In genomic region chr10:80680260-80680696, GRCm38 (mm10) we compare ENCODE assay signal across 10 mouse cellular contexts. TPM values are rescaled to one million over a fixed set of nuclear protein-coding genes. Genes with fewer than 3 reads are reported as not detected.
DNase-seq lines count a peak whose midpoint lies in the region; ATAC-seq and TF ChIP-seq lines count a peak whose summit lies in the region.
"Had no signal": no experiment of that assay in that cellular context is flagged by ENCODE, and none has a peak within 500 bp of the region (broad histone marks: within the 10 kb centered on the region; RNA-seq: fewer than 3 reads in every experiment).

No protein-coding gene starts in this region.

- intact Hi-C loops in gastrocnemius, adult 2 months (cut with DNase I), result loop anchor here (2.0 kb wide), 1 partner anchor 21 kb away; the partner anchor contains the start of gene Mob3a
- intact Hi-C loops in gastrocnemius, postnatal 36 days (cut with DNase I), result no loop called here

- no peak for ATAC-seq in kidney, embryonic 15.5 days (replicated peaks; ENCODE audit: low FRiP score)
- no peak for ATAC-seq in liver, embryonic 16.5 days (ENCODE audit: low read depth)

- no peak for DNase-seq in gastrocnemius, adult 2 months
- no peak for DNase-seq in gastrocnemius, postnatal 36 days
- no peak for DNase-seq in kidney, postnatal 10 days
- no peak for DNase-seq in right cerebral cortex, adult 18-20 months
- DNase-seq in neural tube, embryonic 10.5 days (ENCODE audit: extremely low spot score, low spot score), result no peak
- DNase-seq: cerebellum, adult 8-10 months had no signal

- 64% methylated on average over 2 of the region's 2 CpGs for WGBS in kidney, embryonic 15.5 days
- 59% methylated on average over 2 of the region's 2 CpGs for WGBS in liver, embryonic 16.5 days (ENCODE audit: insufficient replicate concordance)

- 0 out of 2 replicates have a peak overlapping the region, but pooled peaks have one; percentile 15 for H3K9ac ChIP-seq in kidney, embryonic 15.5 days
- H3K9ac ChIP-seq in liver, embryonic 16.5 days (ENCODE audit: low read depth, low read length), result peak overlapping the region; percentile 17; the same call in 1 of the 2 replicates
- H3K9ac ChIP-seq: limb, embryonic 13.5 days had no signal

- H3K9me3 ChIP-seq in kidney, embryonic 15.5 days (replicated peaks), result no peaks in the 10 kb centered on the region
- no peaks in the 10 kb centered on the region for H3K9me3 ChIP-seq in liver, embryonic 16.5 days (replicated peaks; ENCODE audit: control insufficient read depth, low read length)
- H3K9me3 ChIP-seq: limb, embryonic 13.5 days had no signal

- peak overlapping the region; percentile 11; the same call in 1 of the 2 replicates for H3K4me3 ChIP-seq in gastrocnemius, adult 2 months
- H3K4me3 ChIP-seq in kidney, embryonic 15.5 days (replicated peaks), result no peak overlapping the region
- H3K4me3 ChIP-seq in brown adipose tissue, adult 24 weeks (ENCODE audit: insufficient read depth, low read depth, low read length), result no peak overlapping the region
- H3K4me3 ChIP-seq in liver, embryonic 16.5 days (ENCODE audit: low read depth, low read length), result no peak overlapping the region
- H3K4me3 ChIP-seq: limb, embryonic 13.5 days had no signal

- H3K27ac ChIP-seq in gastrocnemius, adult 2 months, result peak overlapping the region; percentile 99
- peak overlapping the region; percentile 98 for H3K27ac ChIP-seq in kidney, embryonic 15.5 days
- H3K27ac ChIP-seq in brown adipose tissue, adult 24 weeks (replicated peaks; ENCODE audit: low read depth, low read length), result peak overlapping the region; percentile 96
- H3K27ac ChIP-seq in liver, embryonic 16.5 days (ENCODE audit: low read length), result peak overlapping the region; percentile 100
- H3K27ac ChIP-seq: limb, embryonic 13.5 days had no signal

- H3K4me2 ChIP-seq in kidney, embryonic 15.5 days, result no peak overlapping the region
- no peak overlapping the region for H3K4me2 ChIP-seq in liver, embryonic 16.5 days (ENCODE audit: low read depth, low read length)
- H3K4me2 ChIP-seq: limb, embryonic 13.5 days had no signal

- peaks cover 39% of the 10 kb centered on the region for H3K4me1 ChIP-seq in kidney, embryonic 15.5 days
- peaks cover 17% of the 10 kb centered on the region for H3K4me1 ChIP-seq in brown adipose tissue, adult 24 weeks (ENCODE audit: control insufficient read depth, insufficient read depth, insufficient read length, low read length)
- H3K4me1 ChIP-seq in liver, embryonic 16.5 days (ENCODE audit: control insufficient read depth, low read depth, low read length), result peaks cover 54% of the 10 kb centered on the region

- TF ChIP-seq CTCF in gastrocnemius, adult 2 months (IDR thresholded peaks at IDR 0.05), result no peak

- H3K36me3 ChIP-seq in kidney, embryonic 15.5 days, result peaks cover 8% of the 10 kb centered on the region; the same call in 1 of the 2 replicates
- H3K36me3 ChIP-seq in liver, embryonic 16.5 days (ENCODE audit: control insufficient read depth, insufficient read depth), result no peaks in the 10 kb centered on the region

- H3K27me3 ChIP-seq in kidney, embryonic 15.5 days, result no peaks in the 10 kb centered on the region
- no peaks in the 10 kb centered on the region for H3K27me3 ChIP-seq in liver, embryonic 16.5 days (ENCODE audit: control insufficient read depth, insufficient read depth, low read depth, low read length)
- H3K27me3 ChIP-seq: limb, embryonic 13.5 days had no signal

RNA-seq across cellular contexts. Expression of gene Mknk2, which starts 2.4 kb away (rescaled TPM):
- total RNA-seq in gastrocnemius, adult 2 months (2021), result 100 to 1,000 TPM; 253 TPM
- 100 to 1,000 TPM; 216 to 227 TPM for total RNA-seq in gastrocnemius, postnatal 36 days (2021)
- 95.3 and 103 TPM in 2 replicates for polyA plus RNA-seq in kidney, embryonic 15.5 days (2015; fragmentation: Nextera tagmentation; extraction: Ambion mirVana)
- polyA plus RNA-seq in brown adipose tissue, adult 24 weeks (2012; ENCODE audit: insufficient read depth, insufficient read length, missing spikeins), result 313 and 519 TPM in 2 replicates
- polyA plus RNA-seq in liver, embryonic 16.5 days (2015; fragmentation: Nextera tagmentation; extraction: Ambion mirVana), result 41.5 and 54.4 TPM in 2 replicates

RNA-seq across cellular contexts. Expression of gene Mob3a, which starts 21.5 kb away (rescaled TPM):
- total RNA-seq in gastrocnemius, adult 2 months (2021), result 1 to 10 TPM; 4.9 to 5.5 TPM
- total RNA-seq in gastrocnemius, postnatal 36 days (2021), result 1 to 10 TPM; 3.4 to 3.6 TPM
- polyA plus RNA-seq in kidney, embryonic 15.5 days (2015; fragmentation: Nextera tagmentation; extraction: Ambion mirVana), result 37.7 and 41.5 TPM in 2 replicates
- polyA plus RNA-seq in brown adipose tissue, adult 24 weeks (2012; ENCODE audit: insufficient read depth, insufficient read length, missing spikeins), result 5.2 and 12.0 TPM in 2 replicates
- 26.1 and 27.4 TPM in 2 replicates for polyA plus RNA-seq in liver, embryonic 16.5 days (2015; fragmentation: Nextera tagmentation; extraction: Ambion mirVana)

RNA-seq across cellular contexts. Expression of gene Izumo4, which starts 21.7 kb away (rescaled TPM):
- 1 to 10 TPM; 2.6 to 3.0 TPM for total RNA-seq in gastrocnemius, adult 2 months (2021)
- 1 to 10 TPM; 1.2 to 2.7 TPM for total RNA-seq in gastrocnemius, postnatal 36 days (2021)
- polyA plus RNA-seq in kidney, embryonic 15.5 days (2015; fragmentation: Nextera tagmentation; extraction: Ambion mirVana), result 22.8 and 26.2 TPM in 2 replicates
- polyA plus RNA-seq in brown adipose tissue, adult 24 weeks (2012; ENCODE audit: insufficient read depth, insufficient read length, missing spikeins), result 2.5 and 5.0 TPM in 2 replicates
- polyA plus RNA-seq in liver, embryonic 16.5 days (2015; fragmentation: Nextera tagmentation; extraction: Ambion mirVana), result 9.3 and 10.4 TPM in 2 replicates

RNA-seq across cellular contexts. Expression of gene Btbd2, which starts 23.4 kb away (rescaled TPM):
- 10 to 100 TPM; 34.7 to 40.0 TPM for total RNA-seq in gastrocnemius, adult 2 months (2021)
- total RNA-seq in gastrocnemius, postnatal 36 days (2021), result 10 to 100 TPM; 32.1 to 33.5 TPM
- 78.6 and 83.2 TPM in 2 replicates for polyA plus RNA-seq in kidney, embryonic 15.5 days (2015; fragmentation: Nextera tagmentation; extraction: Ambion mirVana)
- 20.6 and 33.9 TPM in 2 replicates for polyA plus RNA-seq in brown adipose tissue, adult 24 weeks (2012; ENCODE audit: insufficient read depth, insufficient read length, missing spikeins)
- 2.8 and 5.1 TPM in 2 replicates for polyA plus RNA-seq in liver, embryonic 16.5 days (2015; fragmentation: Nextera tagmentation; extraction: Ambion mirVana)

RNA-seq across cellular contexts. Expression of gene Csnk1g2, which starts 57.6 kb away (rescaled TPM):
- 100 to 1,000 TPM; 101 to 105 TPM for total RNA-seq in gastrocnemius, adult 2 months (2021)
- total RNA-seq in gastrocnemius, postnatal 36 days (2021), result 10 to 100 TPM; 84.0 to 90.0 TPM
- 156 and 183 TPM in 2 replicates for polyA plus RNA-seq in kidney, embryonic 15.5 days (2015; fragmentation: Nextera tagmentation; extraction: Ambion mirVana)
- 50.9 and 67.7 TPM in 2 replicates for polyA plus RNA-seq in brown adipose tissue, adult 24 weeks (2012; ENCODE audit: insufficient read depth, insufficient read length, missing spikeins)
- 5.0 and 9.8 TPM in 2 replicates for polyA plus RNA-seq in liver, embryonic 16.5 days (2015; fragmentation: Nextera tagmentation; extraction: Ambion mirVana)
